16 mouse cellular contexts compared by ENCODE assay signal in the genomic region with DNA sequence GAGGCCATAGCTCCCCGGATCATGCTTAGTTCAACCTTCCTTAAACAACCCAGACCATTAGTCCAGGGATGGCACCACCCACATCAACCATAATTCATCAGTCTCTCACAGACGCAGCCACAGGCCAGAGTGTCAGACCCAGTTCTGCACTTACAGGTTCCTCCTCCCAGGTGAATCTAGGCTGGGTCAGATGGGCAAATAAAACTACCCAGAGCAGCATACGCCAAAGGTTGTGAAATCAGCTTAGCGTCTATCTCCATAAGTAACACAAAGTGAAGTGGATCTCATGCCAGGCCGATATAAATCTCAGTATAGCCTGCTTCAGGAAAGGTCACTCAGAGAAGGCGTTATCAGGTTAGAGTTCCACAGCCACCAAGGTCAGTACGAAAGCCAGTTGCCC.
"Had no signal": no experiment of that assay in that cellular context is flagged by ENCODE, and none has a peak within 500 bp of the region (broad histone marks: within the 10 kb centered on the region; RNA-seq: fewer than 3 reads in every experiment).

No protein-coding gene starts in this region.

- H3K9ac ChIP-seq: neural tube, embryonic 13.5 days; neural tube, embryonic 15.5 days; stomach, embryonic 15.5 days had no signal

- H3K4me3 ChIP-seq: neural tube, embryonic 13.5 days; neural tube, embryonic 15.5 days; stomach, embryonic 15.5 days had no signal

- H3K4me1 ChIP-seq: neural tube, embryonic 13.5 days; neural tube, embryonic 15.5 days; stomach, embryonic 15.5 days had no signal

- H3K36me3 ChIP-seq: neural tube, embryonic 13.5 days; neural tube, embryonic 15.5 days; stomach, embryonic 15.5 days had no signal

- H3K27ac ChIP-seq: neural tube, embryonic 13.5 days; neural tube, embryonic 15.5 days; stomach, embryonic 15.5 days; stomach, postnatal 0 days had no signal

- H3K9me3 ChIP-seq: neural tube, embryonic 13.5 days; neural tube, embryonic 15.5 days; stomach, embryonic 15.5 days had no signal

- H3K27me3 ChIP-seq: neural tube, embryonic 13.5 days; neural tube, embryonic 15.5 days; stomach, embryonic 15.5 days had no signal

- DNase-seq: retina, postnatal 1 day; right cerebral cortex, adult 18-20 months; right cerebral cortex, postnatal 14 days; right cerebral cortex, postnatal 25 days; right cerebral cortex, postnatal 4 days; spleen, adult 18-20 months; thymus, adult 18-20 months; thymus, adult 2 months; thymus, postnatal 14 days; thymus, postnatal 25 days; thymus, postnatal 36 days; thymus, postnatal 4 days had no signal
